Mouse (Mus musculus): ENCODE results near the gene Ccdc146.
"Not testable (repeated sequence)": the region's sequence is repeated elsewhere in the genome, so short reads cannot be mapped to it uniquely, and the experiment has no call there.

Ccdc146 gene

GRCm38 (mm10) chr5:21386432-21386831, 38.0 kb downstream of the Ccdc146 start:
- no peak for DNase-seq

GRCm38 (mm10) chr5:21384976-21385375, 39.5 kb downstream of the Ccdc146 start:
- no peak for DNase-seq

- DNase-seq: no peak
Observed at GRCm38 (mm10) chr5:21384252-21384960, 40.1 kb downstream of the Ccdc146 start.

- no peak for DNase-seq
Observed at GRCm38 (mm10) chr5:21383392-21384251, 40.9 kb downstream of the Ccdc146 start.

- no peak for DNase-seq
Observed at GRCm38 (mm10) chr5:21382678-21383077, 41.8 kb downstream of the Ccdc146 start.

- DNase-seq: no peak
Observed at GRCm38 (mm10) chr5:21381986-21382385, 42.5 kb downstream of the Ccdc146 start.

- no peak for DNase-seq
Observed at GRCm38 (mm10) chr5:21378397-21378796, 46.1 kb downstream of the Ccdc146 start.

- no peak for DNase-seq
Observed at GRCm38 (mm10) chr5:21376935-21377334, 47.5 kb downstream of the Ccdc146 start.

- no peak for DNase-seq
Observed at GRCm38 (mm10) chr5:21373180-21373518, 51.3 kb downstream of the Ccdc146 start.

- DNase-seq: peak; percentile 16
Observed at GRCm38 (mm10) chr5:21372493-21373179, 51.8 kb downstream of the Ccdc146 start, which contains the start of gene Fgl2. Fgl2 (plus strand) TSS chr5:21372642.

GRCm38 (mm10) chr5:21371920-21372319, 52.6 kb downstream of the Ccdc146 start:
- DNase-seq: no peak

GRCm38 (mm10) chr5:21370218-21370947, 54.1 kb downstream of the Ccdc146 start:
- no peak for DNase-seq

- DNase-seq: no peak
Observed at GRCm38 (mm10) chr5:21367514-21367913, 57.0 kb downstream of the Ccdc146 start.

GRCm38 (mm10) chr5:21366338-21367053, 58.0 kb downstream of the Ccdc146 start:
- no peak for DNase-seq

GRCm38 (mm10) chr5:21363343-21363742, 61.1 kb downstream of the Ccdc146 start:
- no peak for DNase-seq

GRCm38 (mm10) chr5:21358648-21359047, 65.8 kb downstream of the Ccdc146 start:
- DNase-seq: no peak

GRCm38 (mm10) chr5:21351678-21352077, 72.8 kb downstream of the Ccdc146 start:
- no peak for DNase-seq

GRCm38 (mm10) chr5:21348366-21348765, 76.1 kb downstream of the Ccdc146 start:
- no peak for DNase-seq

GRCm38 (mm10) chr5:21342265-21342664, 82.2 kb downstream of the Ccdc146 start:
- not testable (repeated sequence) for DNase-seq

GRCm38 (mm10) chr5:21332119-21332518, 92.4 kb downstream of the Ccdc146 start:
- DNase-seq: no peak

- no peak for DNase-seq
Observed at GRCm38 (mm10) chr5:21331656-21332055, 92.8 kb downstream of the Ccdc146 start.

All from thymus, postnatal 25 days (tissue).